Mouse (Mus musculus) embryonic facial prominence, embryonic 10.5 days (tissue): ENCODE results near the gene Trmt1l. TPM values are rescaled to one million over a fixed set of nuclear protein-coding genes. Genes with fewer than 3 reads are reported as not detected.
A peak's percentile ranks its signal among the peaks of the same experiment; 100 is the strongest.
"Not testable (repeated sequence)": the region's sequence is repeated elsewhere in the genome, so short reads cannot be mapped to it uniquely, and the experiment has no call there.

ENCODE experiments used
- DNase-seq: peaks from one replicate; pipeline ENCODE4 v3.0.0-alpha.2; 2017; ENCODE audit warnings: low spot score
- H3K27ac ChIP-seq: fragments of 300-500 bp; sonication (generic); replicated peaks from 2 replicates; pipeline ENCODE4 v1.5.1; 2016; ENCODE audit warnings: mild to moderate bottlenecking
- H3K27me3 ChIP-seq: fragments of 300-500 bp; sonication (generic); replicated peaks from 2 replicates; pipeline ENCODE4 v1.6.1; 2016; ENCODE audit warnings: low read depth, mild to moderate bottlenecking; ENCODE audit not compliant: poor library complexity, severe bottlenecking
- H3K36me3 ChIP-seq: fragments of 300-500 bp; sonication (generic); replicated peaks from 2 replicates; pipeline ENCODE4 v1.6.1; 2016; ENCODE audit warnings: mild to moderate bottlenecking, moderate library complexity
- H3K4me1 ChIP-seq: fragments of 300-500 bp; sonication (generic); 2 replicates; pipeline ENCODE4 v1.6.1; 2016
- H3K4me3 ChIP-seq: fragments of 300-500 bp; sonication (generic); 2 replicates; pipeline ENCODE4 v1.5.1; 2016; ENCODE audit warnings: mild to moderate bottlenecking, moderate library complexity
- H3K9me3 ChIP-seq: fragments of 300-500 bp; sonication (generic); 2 replicates; pipeline ENCODE4 v1.6.1; 2016; ENCODE audit warnings: mild to moderate bottlenecking
- WGBS: fragments of 180-500 bp; shearing (Covaris S2); methylation state at CpG from one replicate; pipeline ENCODE4 v1.1.7; 2016; 5-methylcytosine and 5-hydroxymethylcytosine counted together
- polyA plus RNA-seq: library from polyadenylated mRNA; unstranded; fragments of >200 nt; fragmentation: Nextera tagmentation; extraction: Ambion mirVana; gene quantifications from 2 replicates; pipeline ENCODE4 v1.2.1, GENCODE M21; 2016

Gene Trmt1l
- polyA plus RNA-seq, 1 experiment from 2014 or later: 50.6 TPM

GRCm38 (mm10) chr1:151464914-151465313 is 36.6 kb downstream of the Trmt1l start:
- peaks cover 61% of the 10 kb centered on the region for H3K36me3 ChIP-seq
- 25% methylated on average over 4 of the region's 4 CpGs for WGBS
- H3K9me3 ChIP-seq: no peaks in the 10 kb centered on the region
- H3K4me1 ChIP-seq: peaks cover 6% of the 10 kb centered on the region; the same call in 1 of the 2 replicates
- H3K4me3 ChIP-seq: no peak overlapping the region
- DNase-seq: peak; percentile 37
- no peaks in the 10 kb centered on the region for H3K27me3 ChIP-seq
- no peak overlapping the region for H3K27ac ChIP-seq

GRCm38 (mm10) chr1:151466571-151466970 is 38.2 kb downstream of the Trmt1l start:
- Histone ChIP-seq H3K4me3 (no peak overlapping the region), H3K4me1 (peaks cover 6% of the 10 kb centered on the region; the same call in 1 of the 2 replicates), H3K9me3 (no peaks in the 10 kb centered on the region), H3K27ac (no peak overlapping the region), H3K36me3 (peaks cover 64% of the 10 kb centered on the region), H3K27me3 (no peaks in the 10 kb centered on the region)
- 90% methylated on average over 4 of the region's 4 CpGs for WGBS
- no peak for DNase-seq

GRCm38 (mm10) chr1:151471429-151471828 is 43.1 kb downstream of the Trmt1l start:
- Histone ChIP-seq H3K36me3 (peaks cover 95% of the 10 kb centered on the region), H3K27ac (no peak overlapping the region), H3K4me1 (no peaks in the 10 kb centered on the region), H3K9me3 (no peaks in the 10 kb centered on the region), H3K4me3 (no peak overlapping the region), H3K27me3 (no peaks in the 10 kb centered on the region)
- DNase-seq: no peak
- WGBS: 81% methylated on average over 7 of the region's 7 CpGs

GRCm38 (mm10) chr1:151472386-151472785 is 44.0 kb downstream of the Trmt1l start:
- not testable (repeated sequence) for H3K9me3 ChIP-seq, H3K27ac ChIP-seq, H3K27me3 ChIP-seq, DNase-seq, H3K4me1 ChIP-seq, H3K4me3 ChIP-seq
- peaks cover 96% of the 10 kb centered on the region for H3K36me3 ChIP-seq
- WGBS: 96% methylated on average over 8 of the region's 8 CpGs

- no peaks in the 10 kb centered on the region for H3K27me3 ChIP-seq
- DNase-seq: no peak
- 97% methylated on average over 1 of the region's 1 CpGs for WGBS
Observed at GRCm38 (mm10) chr1:151482497-151482896, 54.2 kb downstream of the Trmt1l start.

GRCm38 (mm10) chr1:151483568-151483967 is 55.2 kb downstream of the Trmt1l start:
- Histone ChIP-seq H3K9me3 (no peaks in the 10 kb centered on the region), H3K27ac (no peak overlapping the region), H3K4me3 (no peak overlapping the region), H3K36me3 (peaks cover 44% of the 10 kb centered on the region), H3K27me3 (no peaks in the 10 kb centered on the region), H3K4me1 (no peaks in the 10 kb centered on the region)
- 68% methylated on average over 1 of the region's 1 CpGs for WGBS
- no peak for DNase-seq

More at GRCm38 (mm10) chr1:151482497-151482896, 54.2 kb downstream of the Trmt1l start:
- Histone ChIP-seq H3K36me3 (peaks cover 55% of the 10 kb centered on the region), H3K9me3 (no peaks in the 10 kb centered on the region), H3K27ac (no peak overlapping the region), H3K4me3 (no peak overlapping the region), H3K4me1 (no peaks in the 10 kb centered on the region)

GRCm38 (mm10) chr1:151484754-151485153 is 56.4 kb downstream of the Trmt1l start:
- Histone ChIP-seq H3K27me3 (no peaks in the 10 kb centered on the region), H3K27ac (no peak overlapping the region), H3K36me3 (peaks cover 38% of the 10 kb centered on the region), H3K4me1 (no peaks in the 10 kb centered on the region), H3K4me3 (no peak overlapping the region), H3K9me3 (no peaks in the 10 kb centered on the region)
- WGBS: 86% methylated on average over 5 of the region's 5 CpGs
- no peak for DNase-seq

GRCm38 (mm10) chr1:151489806-151490205 is 61.5 kb downstream of the Trmt1l start:
- no peaks in the 10 kb centered on the region for H3K27me3 ChIP-seq
- 88% methylated on average over 6 of the region's 6 CpGs for WGBS
- peaks cover 5% of the 10 kb centered on the region; the same call in 1 of the 2 replicates for H3K4me1 ChIP-seq
- peaks cover 3% of the 10 kb centered on the region; the same call in 1 of the 2 replicates for H3K36me3 ChIP-seq
- DNase-seq: no peak
- no peak overlapping the region for H3K4me3 ChIP-seq
- H3K9me3 ChIP-seq: no peaks in the 10 kb centered on the region
- H3K27ac ChIP-seq: no peak overlapping the region

GRCm38 (mm10) chr1:151492419-151492818 is 64.1 kb downstream of the Trmt1l start:
- Histone ChIP-seq H3K4me1 (peaks cover 8% of the 10 kb centered on the region; the same call in 1 of the 2 replicates), H3K9me3 (no peaks in the 10 kb centered on the region), H3K27me3 (no peaks in the 10 kb centered on the region), H3K36me3 (peaks cover 7% of the 10 kb centered on the region; the same call in 1 of the 2 replicates), H3K4me3 (no peak overlapping the region), H3K27ac (no peak overlapping the region)
- DNase-seq: no peak
- 61% methylated on average over 1 of the region's 1 CpGs for WGBS

- Histone ChIP-seq H3K4me3 (no peak overlapping the region), H3K4me1 (peaks cover 15% of the 10 kb centered on the region), H3K36me3 (peaks cover 7% of the 10 kb centered on the region; the same call in 1 of the 2 replicates), H3K27ac (no peak overlapping the region), H3K9me3 (no peaks in the 10 kb centered on the region), H3K27me3 (no peaks in the 10 kb centered on the region)
- no peak for DNase-seq
Observed at GRCm38 (mm10) chr1:151493826-151494225, 65.5 kb downstream of the Trmt1l start.

GRCm38 (mm10) chr1:151494711-151495110 is 66.4 kb downstream of the Trmt1l start:
- peaks cover 20% of the 10 kb centered on the region for H3K4me1 ChIP-seq
- no peak for DNase-seq
- no peak overlapping the region for H3K27ac ChIP-seq
- peaks cover 7% of the 10 kb centered on the region; the same call in 1 of the 2 replicates for H3K36me3 ChIP-seq
- no peaks in the 10 kb centered on the region for H3K27me3 ChIP-seq
- WGBS: 83% methylated on average over 6 of the region's 6 CpGs
- H3K9me3 ChIP-seq: no peaks in the 10 kb centered on the region
- H3K4me3 ChIP-seq: no peak overlapping the region

GRCm38 (mm10) chr1:151495635-151496285 is 67.4 kb downstream of the Trmt1l start:
- H3K4me3 ChIP-seq: no peak overlapping the region
- no peak overlapping the region for H3K27ac ChIP-seq
- no peaks in the 10 kb centered on the region for H3K9me3 ChIP-seq
- peaks cover 20% of the 10 kb centered on the region for H3K4me1 ChIP-seq
- H3K36me3 ChIP-seq: peaks cover 7% of the 10 kb centered on the region; the same call in 1 of the 2 replicates
- WGBS: 87% methylated on average over 2 of the region's 2 CpGs
- no peaks in the 10 kb centered on the region for H3K27me3 ChIP-seq
- no peak for DNase-seq

GRCm38 (mm10) chr1:151497028-151497427 is 68.7 kb downstream of the Trmt1l start:
- Histone ChIP-seq H3K27me3 (peaks cover 4% of the 10 kb centered on the region), H3K36me3 (peaks cover 7% of the 10 kb centered on the region; the same call in 1 of the 2 replicates), H3K4me3 (no peak overlapping the region), H3K4me1 (peaks cover 26% of the 10 kb centered on the region), H3K27ac (no peak overlapping the region), H3K9me3 (no peaks in the 10 kb centered on the region)
- peak; percentile 49 for DNase-seq
- 86% methylated on average over 8 of the region's 8 CpGs for WGBS
